Mouse (Mus musculus): ENCODE results near the gene B230104I21Rik. TPM values are rescaled to one million over a fixed set of nuclear protein-coding genes. Genes with fewer than 3 reads are reported as not detected.

Gene B230104I21Rik
- not detected in 2 replicates for polyA plus RNA-seq (2012)

GRCm38 (mm10) chr4:154335761-154336160 is at the start of gene B230104I21Rik:
B230104I21Rik (plus strand) TSS chr4:154336127.

GRCm38 (mm10) chr4:154301466-154301881 is 34.5 kb upstream of the B230104I21Rik start, which contains the start of gene Arhgef16:
Arhgef16 (minus strand) TSS chr4:154301676.

Other genes starting within 250 kb of the B230104I21Rik start
- not detected in 2 replicates for gene Trp73, start 195.9 kb upstream of the B230104I21Rik start, polyA plus RNA-seq (2012)
- 10.4 and 10.8 TPM in 2 replicates for gene Wrap73, start 193.8 kb upstream of the B230104I21Rik start, polyA plus RNA-seq (2012)
- gene Tprgl, start 175.5 kb upstream of the B230104I21Rik start, polyA plus RNA-seq (2012): 99.4 and 111 TPM in 2 replicates
- 0.11 and 0.30 TPM in 2 replicates for gene Megf6, start 165.4 kb upstream of the B230104I21Rik start, polyA plus RNA-seq (2012)
- 0.16 and 0.31 TPM in 2 replicates for gene Arhgef16, start 34.5 kb upstream of the B230104I21Rik start, polyA plus RNA-seq (2012)